Mouse (Mus musculus): ENCODE data around the gene Tead3.

Gene Tead3

GRCm38 (mm10) chr17:28350466-28351352 lies at the start of gene Tead3:
TSS of gene Tead3 (minus strand) at chr17:28350817.
- peak; percentile 64 for DNase-seq (ENCODE audit: low spot score)

- DNase-seq (ENCODE audit: low spot score), result no peak
Observed at GRCm38 (mm10) chr17:28394994-28395393, 44.4 kb upstream of the Tead3 start.

GRCm38 (mm10) chr17:28394051-28394765 lies 43.6 kb upstream of the Tead3 start:
- DNase-seq (ENCODE audit: low spot score), result no peak

- DNase-seq (ENCODE audit: low spot score), result no peak
Observed at GRCm38 (mm10) chr17:28391568-28392432, 41.2 kb upstream of the Tead3 start.

GRCm38 (mm10) chr17:28388534-28388933 lies 37.9 kb upstream of the Tead3 start:
- DNase-seq (ENCODE audit: low spot score), result no peak

- DNase-seq (ENCODE audit: low spot score), result peak; percentile 55
Observed at GRCm38 (mm10) chr17:28386150-28386905, 35.7 kb upstream of the Tead3 start.

GRCm38 (mm10) chr17:28384298-28384697 lies 33.7 kb upstream of the Tead3 start:
- DNase-seq (ENCODE audit: low spot score), result no peak

GRCm38 (mm10) chr17:28380255-28380654 lies 29.6 kb upstream of the Tead3 start:
- no peak for DNase-seq (ENCODE audit: low spot score)

GRCm38 (mm10) chr17:28375592-28376061 lies 25.0 kb upstream of the Tead3 start:
- DNase-seq (ENCODE audit: low spot score), result no peak

- DNase-seq (ENCODE audit: low spot score), result no peak
Observed at GRCm38 (mm10) chr17:28374494-28374893, 23.9 kb upstream of the Tead3 start.

GRCm38 (mm10) chr17:28373821-28374220 lies 23.2 kb upstream of the Tead3 start:
- DNase-seq (ENCODE audit: low spot score), result no peak

GRCm38 (mm10) chr17:28371941-28372340 lies 21.3 kb upstream of the Tead3 start:
- no peak for DNase-seq (ENCODE audit: low spot score)

GRCm38 (mm10) chr17:28371286-28371685 lies 20.7 kb upstream of the Tead3 start:
- DNase-seq (ENCODE audit: low spot score), result no peak

- no peak for DNase-seq (ENCODE audit: low spot score)
Observed at GRCm38 (mm10) chr17:28369056-28369455, 18.4 kb upstream of the Tead3 start.

GRCm38 (mm10) chr17:28368449-28368848 lies 17.8 kb upstream of the Tead3 start:
- peak; percentile 66 for DNase-seq (ENCODE audit: low spot score)

- DNase-seq (ENCODE audit: low spot score), result no peak
Observed at GRCm38 (mm10) chr17:28365122-28365521, 14.5 kb upstream of the Tead3 start, which contains the start of gene Tulp1. TSS of gene Tulp1 (minus strand) at chr17:28365222.

GRCm38 (mm10) chr17:28363507-28363906 lies 12.9 kb upstream of the Tead3 start:
- no peak for DNase-seq (ENCODE audit: low spot score)

- DNase-seq (ENCODE audit: low spot score), result no peak
Observed at GRCm38 (mm10) chr17:28362653-28363292, 12.2 kb upstream of the Tead3 start.

- DNase-seq (ENCODE audit: low spot score), result no peak
Observed at GRCm38 (mm10) chr17:28361921-28362652, 11.5 kb upstream of the Tead3 start.

All from urinary bladder, postnatal 10 days (tissue).